Mouse (Mus musculus) megakaryocyte, embryonic 14.5 days (primary cell): ENCODE data around the gene Lcp2.

ENCODE experiments used
- FLI1 ChIP-seq: IDR thresholded peaks from 2 replicates; pipeline ENCODE4 v1.6.1; 2012; ENCODE audit warnings: low read length, inconsistent platforms, mixed read lengths
- GATA1 ChIP-seq: IDR thresholded peaks from 3 replicates; pipeline ENCODE4 v1.6.1; 2012; ENCODE audit warnings: mixed read lengths, low read length, inconsistent platforms, borderline replicate concordance

DNA sequence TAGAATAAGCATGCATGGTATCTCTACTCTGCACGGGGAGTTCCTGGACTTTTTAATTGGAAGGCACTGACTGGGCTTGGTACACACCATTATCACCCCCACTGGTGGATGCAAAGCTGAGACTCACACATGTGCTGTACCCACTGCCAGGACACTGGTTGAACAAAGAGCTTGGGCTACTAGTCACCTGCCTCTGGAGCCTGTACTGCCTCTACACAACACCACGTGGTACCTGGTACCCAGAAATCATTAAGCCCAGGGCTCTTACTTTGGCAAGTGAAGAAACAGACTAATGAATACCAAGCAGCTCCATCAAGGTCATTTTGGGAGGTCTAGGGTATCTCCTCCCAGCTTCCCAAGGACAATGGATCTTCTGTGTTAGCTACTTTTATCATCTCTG lies 67.0 kb downstream of the Lcp2 start:
- TF ChIP-seq GATA1 (no peak), FLI1 (no peak)
